Mouse (Mus musculus): ENCODE measurements around the gene Esp16.
"Not testable (repeated sequence)": the region's sequence is repeated elsewhere in the genome, so short reads cannot be mapped to it uniquely, and the experiment has no call there.

DNA sequence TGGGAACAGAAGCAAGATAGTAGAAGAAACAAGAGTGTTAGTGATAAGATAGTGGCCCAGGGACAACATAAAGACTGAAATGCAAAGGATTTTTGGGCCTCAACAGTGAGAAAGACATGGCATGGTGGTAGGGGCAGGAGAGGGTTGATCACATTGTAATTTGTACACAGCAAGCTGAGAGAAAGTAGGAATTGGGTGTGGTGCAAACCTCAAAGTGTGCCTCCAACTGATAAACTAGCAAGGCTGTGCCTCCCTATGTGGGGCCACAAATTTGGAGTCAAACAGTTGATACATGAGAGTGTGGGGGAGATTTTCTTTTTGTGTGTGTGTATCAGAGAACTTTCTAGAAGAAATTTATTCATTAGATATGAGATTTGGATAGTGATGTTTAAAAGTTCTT is 37.9 kb upstream of the Esp16 start:
- TF ChIP-seq CTCF, EP300 (IDR thresholded peaks at IDR 0.05; ENCODE audit: low read depth): not testable (repeated sequence)
